Mouse (Mus musculus): ENCODE measurements around the gene Mvb12a. TPM values are rescaled to one million over a fixed set of nuclear protein-coding genes. Genes with fewer than 3 reads are reported as not detected.

The Mvb12a gene
- polyA plus RNA-seq, 1 experiment, result 251 TPM

- Histone ChIP-seq H3K27ac (ENCODE audit: insufficient read depth, low read depth, low read length) (peak overlapping the region; percentile 10; the same call in 1 of the 2 replicates), H3K4me3 (ENCODE audit: low read depth, low read length) (no peak overlapping the region), H3K27me3 (ENCODE audit: control insufficient read depth, insufficient read depth, low read length) (no peaks in the 10 kb centered on the region), H3K4me1 (ENCODE audit: control insufficient read depth, insufficient read depth, insufficient read length, low read length) (no peaks in the 10 kb centered on the region; the same call in 1 of the 2 replicates), H3K36me3 (ENCODE audit: control insufficient read depth, insufficient read depth, low read length) (peaks cover 3% of the 10 kb centered on the region; the same call in 1 of the 2 replicates)
- no peak for TF ChIP-seq POLR2A (IDR thresholded peaks at IDR 0.05; ENCODE audit: low read depth, low read length)
- TF ChIP-seq CTCF (IDR thresholded peaks at IDR 0.05; ENCODE audit: extremely low read depth, insufficient read length, insufficient replicate concordance, low read depth, low read length), result no peak
- 41% methylated on average over 16 of the region's 16 CpGs for WGBS
These were observed 43.7 kb upstream of the Mvb12a start for GRCm38 (mm10) chr8:71498816-71499690.

GRCm38 (mm10) chr8:71504349-71504748 is 38.4 kb upstream of the Mvb12a start:
- H3K4me1 ChIP-seq (ENCODE audit: control insufficient read depth, insufficient read depth, insufficient read length, low read length), result peaks cover 3% of the 10 kb centered on the region

GRCm38 (mm10) chr8:71505326-71505725 is 37.4 kb upstream of the Mvb12a start:
- WGBS, result 83% methylated on average over 4 of the region's 4 CpGs
- Histone ChIP-seq H3K27me3 (ENCODE audit: control insufficient read depth, insufficient read depth, low read length) (peaks cover 11% of the 10 kb centered on the region; the same call in 1 of the 2 replicates), H3K4me1 (ENCODE audit: control insufficient read depth, insufficient read depth, insufficient read length, low read length) (peaks cover 3% of the 10 kb centered on the region), H3K4me3 (ENCODE audit: low read depth, low read length) (no peak overlapping the region), H3K27ac (ENCODE audit: insufficient read depth, low read depth, low read length) (no peak overlapping the region), H3K36me3 (ENCODE audit: control insufficient read depth, insufficient read depth, low read length) (no peaks in the 10 kb centered on the region)
- no peak for TF ChIP-seq CTCF (IDR thresholded peaks at IDR 0.05; ENCODE audit: extremely low read depth, insufficient read length, insufficient replicate concordance, low read depth, low read length)
- TF ChIP-seq POLR2A (IDR thresholded peaks at IDR 0.05; ENCODE audit: low read depth, low read length), result no peak

More at GRCm38 (mm10) chr8:71504349-71504748, 38.4 kb upstream of the Mvb12a start:
- Histone ChIP-seq H3K36me3 (ENCODE audit: control insufficient read depth, insufficient read depth, low read length) (no peaks in the 10 kb centered on the region), H3K27ac (ENCODE audit: insufficient read depth, low read depth, low read length) (no peak overlapping the region), H3K27me3 (ENCODE audit: control insufficient read depth, insufficient read depth, low read length) (peaks cover 11% of the 10 kb centered on the region; the same call in 1 of the 2 replicates), H3K4me3 (ENCODE audit: low read depth, low read length) (no peak overlapping the region)
- WGBS, result 96% methylated on average over 4 of the region's 4 CpGs
- TF ChIP-seq POLR2A (IDR thresholded peaks at IDR 0.05; ENCODE audit: low read depth, low read length), result no peak
- no peak for TF ChIP-seq CTCF (IDR thresholded peaks at IDR 0.05; ENCODE audit: extremely low read depth, insufficient read length, insufficient replicate concordance, low read depth, low read length)

GRCm38 (mm10) chr8:71505979-71506378 is 36.7 kb upstream of the Mvb12a start:
- Histone ChIP-seq H3K36me3 (ENCODE audit: control insufficient read depth, insufficient read depth, low read length) (no peaks in the 10 kb centered on the region), H3K4me3 (ENCODE audit: low read depth, low read length) (no peak overlapping the region), H3K4me1 (ENCODE audit: control insufficient read depth, insufficient read depth, insufficient read length, low read length) (peaks cover 3% of the 10 kb centered on the region), H3K27ac (ENCODE audit: insufficient read depth, low read depth, low read length) (no peak overlapping the region), H3K27me3 (ENCODE audit: control insufficient read depth, insufficient read depth, low read length) (peaks cover 11% of the 10 kb centered on the region; the same call in 1 of the 2 replicates)
- WGBS, result 43% methylated on average over 4 of the region's 4 CpGs
- TF ChIP-seq POLR2A (IDR thresholded peaks at IDR 0.05; ENCODE audit: low read depth, low read length), result no peak
- no peak for TF ChIP-seq CTCF (IDR thresholded peaks at IDR 0.05; ENCODE audit: extremely low read depth, insufficient read length, insufficient replicate concordance, low read depth, low read length)

GRCm38 (mm10) chr8:71507589-71508104 is 35.1 kb upstream of the Mvb12a start:
- Histone ChIP-seq H3K36me3 (ENCODE audit: control insufficient read depth, insufficient read depth, low read length) (no peaks in the 10 kb centered on the region), H3K4me1 (ENCODE audit: control insufficient read depth, insufficient read depth, insufficient read length, low read length) (peaks cover 3% of the 10 kb centered on the region), H3K27ac (ENCODE audit: insufficient read depth, low read depth, low read length) (no peak overlapping the region), H3K4me3 (ENCODE audit: low read depth, low read length) (peak overlapping the region; percentile 62), H3K27me3 (ENCODE audit: control insufficient read depth, insufficient read depth, low read length) (peaks cover 11% of the 10 kb centered on the region; the same call in 1 of the 2 replicates)
- WGBS, result under 1% methylated on average over 61 of the region's 61 CpGs
- TF ChIP-seq POLR2A (IDR thresholded peaks at IDR 0.05; ENCODE audit: low read depth, low read length), result no peak
- no peak for TF ChIP-seq CTCF (IDR thresholded peaks at IDR 0.05; ENCODE audit: extremely low read depth, insufficient read length, insufficient replicate concordance, low read depth, low read length)

- TF ChIP-seq CTCF (IDR thresholded peaks at IDR 0.05; ENCODE audit: extremely low read depth, insufficient read length, insufficient replicate concordance, low read depth, low read length), result no peak
- no peak for TF ChIP-seq POLR2A (IDR thresholded peaks at IDR 0.05; ENCODE audit: low read depth, low read length)
- Histone ChIP-seq H3K4me3 (ENCODE audit: low read depth, low read length) (peak overlapping the region; percentile 22), H3K4me1 (ENCODE audit: control insufficient read depth, insufficient read depth, insufficient read length, low read length) (peaks cover 3% of the 10 kb centered on the region), H3K27me3 (ENCODE audit: control insufficient read depth, insufficient read depth, low read length) (peaks cover 11% of the 10 kb centered on the region; the same call in 1 of the 2 replicates), H3K27ac (ENCODE audit: insufficient read depth, low read depth, low read length) (peak overlapping the region; percentile 8; the same call in 1 of the 2 replicates), H3K36me3 (ENCODE audit: control insufficient read depth, insufficient read depth, low read length) (no peaks in the 10 kb centered on the region)
- 28% methylated on average over 2 of the region's 2 CpGs for WGBS
These were observed 33.4 kb upstream of the Mvb12a start for GRCm38 (mm10) chr8:71509316-71509715.

- WGBS, result 35% methylated on average over 14 of the region's 14 CpGs
- Histone ChIP-seq H3K27ac (ENCODE audit: insufficient read depth, low read depth, low read length) (peak within 1 kb of the TSS; percentile 66), H3K4me1 (ENCODE audit: control insufficient read depth, insufficient read depth, insufficient read length, low read length) (peaks cover 3% of the 10 kb centered on the region), H3K4me3 (ENCODE audit: low read depth, low read length) (peak within 1 kb of the TSS; percentile 53), H3K36me3 (ENCODE audit: control insufficient read depth, insufficient read depth, low read length) (no peaks in the 10 kb centered on the region), H3K27me3 (ENCODE audit: control insufficient read depth, insufficient read depth, low read length) (peaks cover 11% of the 10 kb centered on the region; the same call in 1 of the 2 replicates)
- TF ChIP-seq POLR2A (IDR thresholded peaks at IDR 0.05; ENCODE audit: low read depth, low read length) (peak; percentile 39; the same call in 1 of the 2 replicates), CTCF (IDR thresholded peaks at IDR 0.05; ENCODE audit: extremely low read depth, insufficient read length, insufficient replicate concordance, low read depth, low read length) (no peak)
These were observed 31.1 kb upstream of the Mvb12a start, which contains the start of gene Plvap for GRCm38 (mm10) chr8:71511644-71512043. Plvap (minus strand) TSS chr8:71511752.
